Mouse (Mus musculus): ENCODE data around the gene Tbc1d17. TPM values are rescaled to one million over a fixed set of nuclear protein-coding genes. Genes with fewer than 3 reads are reported as not detected.

The Tbc1d17 gene
- polyA plus RNA-seq, 1 experiment, result 46.7 TPM

GRCm38 (mm10) chr7:44857042-44857552 is 8.2 kb upstream of the Tbc1d17 start, which contains the start of gene Pnkp:
Gene Pnkp, plus strand, starts transcription at chr7:44857139.
- Histone ChIP-seq H3K4me3 (ENCODE audit: low read depth, low read length) (peak within 1 kb of the TSS; percentile 82), H3K27me3 (ENCODE audit: control insufficient read depth, insufficient read depth, low read length, poor library complexity, severe bottlenecking) (no peaks in the 10 kb centered on the region), H3K9ac (ENCODE audit: low read depth, poor library complexity, severe bottlenecking) (peak within 1 kb of the TSS; percentile 85), H3K4me1 (ENCODE audit: control insufficient read depth, insufficient read depth, low read length) (no peaks in the 10 kb centered on the region), H3K9me3 (replicated peaks; ENCODE audit: control insufficient read depth, insufficient read depth, low read length, poor library complexity, severe bottlenecking) (no peaks in the 10 kb centered on the region), H3K27ac (ENCODE audit: insufficient read depth, low read length) (peak within 1 kb of the TSS; percentile 74), H3K36me3 (ENCODE audit: control insufficient read depth, insufficient read depth, low read length, poor library complexity, severe bottlenecking) (no peaks in the 10 kb centered on the region)
- TF ChIP-seq EP300 (IDR thresholded peaks at IDR 0.05; ENCODE audit: insufficient read depth, low read depth, low read length) (0 out of 2 replicates have a peak, but pooled peaks have one; percentile 3), CTCF (IDR thresholded peaks at IDR 0.05; ENCODE audit: low read depth, low read length) (no peak), POLR2A (IDR thresholded peaks at IDR 0.05; ENCODE audit: insufficient read depth, low read length) (peak; percentile 25)

DNA sequence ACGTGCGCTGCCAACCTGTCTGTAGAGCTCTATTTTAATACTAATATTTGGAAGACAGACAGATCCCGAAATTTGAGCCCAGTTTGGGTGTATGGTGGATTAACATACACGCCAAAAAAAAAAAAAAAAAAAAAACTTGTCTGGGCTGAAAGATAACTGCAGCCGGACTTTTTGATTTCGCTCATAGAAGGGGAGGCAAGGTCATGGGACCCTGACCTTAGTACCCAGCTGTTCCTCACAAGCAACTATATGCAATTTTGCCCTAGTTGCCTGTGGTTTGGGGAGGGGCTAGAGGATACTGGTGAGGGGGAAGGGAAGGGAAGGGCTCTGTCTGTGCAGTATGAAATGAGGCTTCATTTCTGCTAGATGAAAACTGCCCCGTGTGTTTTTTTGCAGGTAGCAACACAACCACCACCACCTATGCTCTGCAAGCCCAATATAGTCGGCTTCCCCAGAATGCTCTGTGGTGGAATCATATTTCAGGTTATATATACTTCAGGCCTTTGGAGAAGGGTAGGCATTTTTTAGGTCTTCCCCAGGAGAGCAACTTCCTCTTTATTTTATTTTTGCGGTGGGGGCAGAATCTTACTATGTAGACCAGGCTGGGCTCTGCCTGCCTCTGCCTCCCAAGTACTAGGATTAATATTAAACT is 7.5 kb upstream of the Tbc1d17 start:
- peak overlapping the region; percentile 74; the same call in 1 of the 2 replicates for H3K27ac ChIP-seq (ENCODE audit: insufficient read depth, low read length)
- H3K9me3 ChIP-seq (replicated peaks; ENCODE audit: control insufficient read depth, insufficient read depth, low read length, poor library complexity, severe bottlenecking), result no peaks in the 10 kb centered on the region
- H3K4me3 ChIP-seq (ENCODE audit: low read depth, low read length), result peak overlapping the region; percentile 82
- no peaks in the 10 kb centered on the region for H3K27me3 ChIP-seq (ENCODE audit: control insufficient read depth, insufficient read depth, low read length, poor library complexity, severe bottlenecking)
- H3K36me3 ChIP-seq (ENCODE audit: control insufficient read depth, insufficient read depth, low read length, poor library complexity, severe bottlenecking), result no peaks in the 10 kb centered on the region
- TF ChIP-seq CTCF (IDR thresholded peaks at IDR 0.05; ENCODE audit: low read depth, low read length), result no peak
- TF ChIP-seq POLR2A (IDR thresholded peaks at IDR 0.05; ENCODE audit: insufficient read depth, low read length), result no peak
- TF ChIP-seq EP300 (IDR thresholded peaks at IDR 0.05; ENCODE audit: insufficient read depth, low read depth, low read length), result no peak
- peak overlapping the region; percentile 85 for H3K9ac ChIP-seq (ENCODE audit: low read depth, poor library complexity, severe bottlenecking)
- H3K4me1 ChIP-seq (ENCODE audit: control insufficient read depth, insufficient read depth, low read length), result no peaks in the 10 kb centered on the region

DNA sequence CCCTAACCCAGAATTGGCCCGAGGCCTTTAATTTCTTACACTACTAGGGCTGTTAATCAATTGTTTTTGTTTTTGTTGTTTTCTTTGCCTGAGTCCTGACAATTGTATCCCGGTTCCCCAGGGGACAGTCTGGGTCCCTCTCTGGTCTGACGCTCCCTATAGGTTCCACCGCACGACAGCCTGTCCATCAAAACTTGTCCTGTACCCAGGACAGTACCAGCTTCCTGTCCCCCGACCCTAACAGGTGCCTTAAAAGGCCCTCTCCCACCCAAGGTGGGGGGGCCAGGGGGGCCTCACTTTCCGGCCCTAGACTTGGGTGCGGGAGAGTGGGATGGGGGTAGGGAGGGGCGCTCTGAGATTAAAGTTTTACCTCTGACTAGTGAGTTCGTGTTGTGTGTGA is 6.2 kb upstream of the Tbc1d17 start:
- Histone ChIP-seq H3K4me3 (ENCODE audit: low read depth, low read length) (peak overlapping the region; percentile 77; the same call in 1 of the 2 replicates), H3K27ac (ENCODE audit: insufficient read depth, low read length) (peak overlapping the region; percentile 28), H3K27me3 (ENCODE audit: control insufficient read depth, insufficient read depth, low read length, poor library complexity, severe bottlenecking) (no peaks in the 10 kb centered on the region), H3K9me3 (replicated peaks; ENCODE audit: control insufficient read depth, insufficient read depth, low read length, poor library complexity, severe bottlenecking) (no peaks in the 10 kb centered on the region), H3K4me1 (ENCODE audit: control insufficient read depth, insufficient read depth, low read length) (no peaks in the 10 kb centered on the region), H3K36me3 (ENCODE audit: control insufficient read depth, insufficient read depth, low read length, poor library complexity, severe bottlenecking) (no peaks in the 10 kb centered on the region), H3K9ac (ENCODE audit: low read depth, poor library complexity, severe bottlenecking) (peak overlapping the region; percentile 35)
- no peak for TF ChIP-seq CTCF (IDR thresholded peaks at IDR 0.05; ENCODE audit: low read depth, low read length)
- TF ChIP-seq EP300 (IDR thresholded peaks at IDR 0.05; ENCODE audit: insufficient read depth, low read depth, low read length), result no peak
- no peak for TF ChIP-seq POLR2A (IDR thresholded peaks at IDR 0.05; ENCODE audit: insufficient read depth, low read length)

DNA sequence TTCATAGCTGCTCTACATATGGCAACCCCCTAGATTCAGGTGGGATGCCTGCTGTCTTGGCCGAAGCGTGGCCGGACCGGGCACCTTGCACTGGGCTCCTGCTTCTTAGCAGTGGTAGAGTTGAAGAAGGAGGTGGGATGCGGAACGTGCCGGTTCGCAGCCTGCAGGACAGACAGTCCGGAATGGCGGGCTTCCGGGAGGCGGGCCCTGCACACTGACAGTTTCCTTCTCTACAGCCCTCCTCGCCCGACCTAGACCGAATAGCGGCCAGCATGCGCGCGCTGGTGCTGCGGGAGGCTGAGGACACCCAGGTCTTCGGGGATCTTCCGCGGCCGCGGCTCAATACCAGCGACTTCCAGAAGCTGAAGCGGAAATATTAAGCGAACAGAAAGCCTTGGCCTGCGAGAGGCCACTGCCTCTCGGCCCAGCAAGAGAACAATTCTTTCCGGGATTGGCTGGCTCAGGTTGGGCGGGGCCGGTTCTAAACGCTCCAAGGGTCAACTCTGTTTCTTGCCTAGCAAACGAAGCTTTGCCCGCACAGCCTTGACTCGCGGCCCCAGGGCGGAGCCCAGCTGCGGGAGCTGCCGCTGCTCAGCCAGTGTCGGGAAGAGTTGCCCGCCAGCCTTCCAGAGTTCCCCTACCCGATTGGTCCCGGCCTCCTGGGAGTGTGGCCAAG is 5.6 kb upstream of the Tbc1d17 start:
- H3K27ac ChIP-seq (ENCODE audit: insufficient read depth, low read length), result peak overlapping the region; percentile 28
- H3K9ac ChIP-seq (ENCODE audit: low read depth, poor library complexity, severe bottlenecking), result peak overlapping the region; percentile 35
- H3K27me3 ChIP-seq (ENCODE audit: control insufficient read depth, insufficient read depth, low read length, poor library complexity, severe bottlenecking), result no peaks in the 10 kb centered on the region
- H3K36me3 ChIP-seq (ENCODE audit: control insufficient read depth, insufficient read depth, low read length, poor library complexity, severe bottlenecking), result no peaks in the 10 kb centered on the region
- H3K4me3 ChIP-seq (ENCODE audit: low read depth, low read length), result peak overlapping the region; percentile 77
- TF ChIP-seq POLR2A (IDR thresholded peaks at IDR 0.05; ENCODE audit: insufficient read depth, low read length), result no peak
- TF ChIP-seq EP300 (IDR thresholded peaks at IDR 0.05; ENCODE audit: insufficient read depth, low read depth, low read length), result no peak
- no peak for TF ChIP-seq CTCF (IDR thresholded peaks at IDR 0.05; ENCODE audit: low read depth, low read length)
- H3K4me1 ChIP-seq (ENCODE audit: control insufficient read depth, insufficient read depth, low read length), result no peaks in the 10 kb centered on the region
- H3K9me3 ChIP-seq (replicated peaks; ENCODE audit: control insufficient read depth, insufficient read depth, low read length, poor library complexity, severe bottlenecking), result no peaks in the 10 kb centered on the region

- peak overlapping the region; percentile 17; the same call in 1 of the 2 replicates for H3K27ac ChIP-seq (ENCODE audit: insufficient read depth, low read length)
- no peaks in the 10 kb centered on the region for H3K4me1 ChIP-seq (ENCODE audit: control insufficient read depth, insufficient read depth, low read length)
- peak overlapping the region; percentile 77 for H3K4me3 ChIP-seq (ENCODE audit: low read depth, low read length)
- H3K36me3 ChIP-seq (ENCODE audit: control insufficient read depth, insufficient read depth, low read length, poor library complexity, severe bottlenecking), result no peaks in the 10 kb centered on the region
- H3K27me3 ChIP-seq (ENCODE audit: control insufficient read depth, insufficient read depth, low read length, poor library complexity, severe bottlenecking), result no peaks in the 10 kb centered on the region
- TF ChIP-seq POLR2A (IDR thresholded peaks at IDR 0.05; ENCODE audit: insufficient read depth, low read length), result no peak
- TF ChIP-seq EP300 (IDR thresholded peaks at IDR 0.05; ENCODE audit: insufficient read depth, low read depth, low read length), result no peak
- TF ChIP-seq CTCF (IDR thresholded peaks at IDR 0.05; ENCODE audit: low read depth, low read length), result no peak
- peak overlapping the region; percentile 35 for H3K9ac ChIP-seq (ENCODE audit: low read depth, poor library complexity, severe bottlenecking)
- no peaks in the 10 kb centered on the region for H3K9me3 ChIP-seq (replicated peaks; ENCODE audit: control insufficient read depth, insufficient read depth, low read length, poor library complexity, severe bottlenecking)
Observed at GRCm38 (mm10) chr7:44853596-44854355, 4.9 kb upstream of the Tbc1d17 start.
